Mouse (Mus musculus) CD4-positive, CD25-positive, alpha-beta regulatory T cell, adult 2 months (primary cell): ENCODE results near the gene Taco1.

Experiments used
- DNase-seq: peaks from one replicate; pipeline ENCODE4 v3.0.0-alpha.2; 2012; ENCODE audit warnings: low read depth, low spot score

The Taco1 gene

DNA sequence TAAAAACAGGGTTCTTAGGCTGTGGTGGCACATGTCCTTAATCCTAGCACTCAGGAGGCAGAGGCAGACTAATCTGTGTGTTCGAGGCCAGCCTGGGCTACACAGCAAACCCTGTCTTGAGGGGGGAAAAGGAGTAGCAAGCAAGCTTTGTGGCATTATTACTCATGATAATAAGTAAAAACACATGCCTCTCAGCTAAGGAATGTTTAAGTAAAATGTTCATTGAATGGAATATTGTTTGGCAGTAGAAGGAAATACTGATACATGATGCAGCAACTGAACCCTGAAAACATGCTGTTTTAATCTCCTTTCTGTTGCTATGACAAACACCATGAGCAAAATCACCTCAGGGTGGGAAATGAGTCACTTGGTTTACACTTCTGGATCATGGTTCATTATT is 4.5 kb upstream of the Taco1 start:
- DNase-seq: no peak

DNA sequence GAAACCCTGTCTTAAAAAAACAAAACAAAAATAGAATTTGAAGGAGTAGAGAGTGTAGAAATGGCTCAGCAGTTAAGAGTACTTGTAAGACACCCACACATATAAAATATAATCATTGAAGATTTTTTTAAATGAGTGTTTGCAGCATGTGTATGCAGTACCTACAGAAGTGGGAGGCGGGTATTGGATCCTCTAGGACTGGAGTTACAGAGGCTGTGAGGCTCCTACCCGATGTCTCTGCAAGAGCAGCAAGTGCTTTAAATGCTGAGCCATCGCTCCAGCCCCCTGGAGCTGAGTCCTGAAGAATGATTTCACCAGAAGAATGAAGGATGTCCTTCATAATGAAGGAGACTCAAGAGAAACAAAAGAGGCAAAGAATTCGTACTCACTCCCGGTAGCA is 2.1 kb upstream of the Taco1 start:
- no peak for DNase-seq

- DNase-seq: peak; percentile 14
These were observed 563 bp upstream of the Taco1 start for GRCm38 (mm10) chr11:106065073-106065922.

- DNase-seq: peak; percentile 92
These were observed 755 bp downstream of the Taco1 start for GRCm38 (mm10) chr11:106066616-106067015.

GRCm38 (mm10) chr11:106073774-106074173 is 7.9 kb downstream of the Taco1 start:
- no peak for DNase-seq

DNA sequence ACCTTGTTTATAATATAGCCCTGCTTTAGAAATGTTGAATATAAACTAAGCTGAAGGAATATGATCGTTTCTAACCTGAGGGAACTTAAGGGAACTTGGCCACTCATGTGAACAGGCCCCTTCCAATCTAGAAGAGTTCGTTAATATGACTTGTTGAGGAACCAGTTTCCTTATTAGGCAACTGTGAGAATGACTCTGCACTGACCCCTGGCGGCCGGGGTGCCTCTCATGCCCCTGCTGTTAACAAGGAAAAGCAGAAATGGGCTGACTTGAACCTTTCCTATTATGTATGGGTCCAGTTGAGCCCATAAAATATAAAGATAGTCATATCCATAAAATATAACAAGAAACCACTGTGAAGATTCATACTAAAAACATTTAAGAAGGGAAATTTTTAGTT is 10.5 kb downstream of the Taco1 start:
- DNase-seq: peak; percentile 92

DNA sequence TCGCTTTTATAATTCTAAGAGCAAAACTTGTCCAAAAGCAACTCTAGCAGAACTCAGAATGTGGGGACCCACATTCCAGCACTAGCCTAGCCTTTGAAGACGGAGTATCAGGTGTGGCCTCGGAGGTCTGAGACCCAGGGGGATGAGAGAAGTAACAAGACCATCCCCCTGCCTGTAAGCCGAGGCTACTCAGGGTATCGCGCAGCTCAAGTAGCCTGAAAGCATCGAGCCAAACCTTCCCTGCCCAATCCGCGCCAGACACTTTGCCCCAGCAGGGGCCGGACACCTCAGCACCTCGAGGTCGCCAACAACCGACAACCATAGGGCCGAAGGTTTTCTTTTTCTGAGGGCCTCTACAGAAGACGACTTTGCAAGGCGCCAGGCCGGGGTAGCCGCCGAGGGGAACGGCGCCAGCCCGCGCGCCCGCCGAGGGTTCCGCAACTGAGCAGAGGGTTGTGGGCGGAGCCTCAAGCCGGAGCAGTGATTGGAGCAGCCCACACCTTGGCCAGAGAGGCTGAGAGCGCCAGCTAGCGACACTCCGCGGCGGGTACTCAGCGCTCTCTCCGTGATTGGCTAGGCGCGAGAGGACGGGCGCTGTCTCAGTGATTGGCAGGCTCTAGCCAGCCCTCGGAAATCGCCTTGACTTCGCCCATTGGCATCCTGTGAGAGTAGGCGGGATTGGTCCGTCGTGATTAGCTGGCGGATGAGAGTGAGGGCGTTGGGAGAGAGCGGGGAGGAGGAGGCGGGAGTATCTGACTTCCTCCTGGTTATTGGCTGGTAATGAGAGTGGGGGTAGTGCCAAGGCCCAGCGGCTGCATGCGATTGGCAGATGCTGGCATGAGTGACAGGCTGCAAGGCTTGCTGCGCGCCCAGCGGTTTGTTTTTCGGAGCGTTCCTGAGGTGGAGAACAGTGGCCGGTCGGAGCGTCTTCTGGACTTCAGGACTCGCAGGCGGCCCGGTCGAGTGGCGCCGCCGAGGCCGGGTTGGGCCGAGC is 18.1 kb downstream of the Taco1 start, which contains the start of gene Map3k3:
TSS of gene Map3k3 (plus strand) at position 906 of the 994 bp plus-strand sequence.
- DNase-seq: peak; percentile 99

- DNase-seq: peak; percentile 82
These were observed 19.2 kb downstream of the Taco1 start for GRCm38 (mm10) chr11:106084911-106085561.

DNA sequence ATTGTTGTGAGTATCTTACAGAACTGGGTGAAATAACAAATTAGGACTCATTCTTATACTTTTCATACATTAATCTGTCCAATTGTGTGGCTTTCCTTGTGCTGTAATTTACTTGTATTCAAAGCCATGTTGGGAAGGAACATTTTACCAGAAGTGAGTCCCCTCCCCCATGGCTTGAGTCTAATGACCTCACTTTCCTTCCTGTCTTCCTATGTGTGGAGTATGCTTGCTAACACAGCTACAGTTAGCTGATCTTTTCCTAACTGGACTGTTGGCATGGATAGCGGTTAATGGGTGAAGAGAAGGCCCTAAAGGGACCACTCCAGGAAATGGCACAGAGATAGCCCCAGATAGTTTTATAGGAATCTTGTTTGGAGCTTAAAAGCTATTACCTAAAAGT is 32.4 kb downstream of the Taco1 start:
- DNase-seq: peak; percentile 35

DNA sequence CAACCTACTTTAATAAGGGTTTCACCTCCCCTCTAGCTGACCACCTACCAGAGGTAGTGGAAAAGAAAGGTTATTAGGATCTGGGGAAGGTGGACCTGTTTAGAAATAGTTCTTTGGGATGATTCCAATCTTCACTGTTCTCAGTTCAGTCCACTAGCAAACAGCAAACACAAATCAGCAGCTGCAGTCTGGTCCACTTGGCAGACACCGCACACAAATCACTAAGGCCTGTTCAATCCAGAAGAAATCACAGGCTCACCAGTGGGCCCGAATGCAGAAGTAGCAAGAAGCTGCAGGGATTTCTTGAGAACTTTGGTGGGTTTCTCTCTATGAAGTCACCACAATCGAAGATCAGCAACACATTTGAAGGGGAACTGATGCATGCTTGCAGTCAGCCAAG is 37.0 kb downstream of the Taco1 start:
- no peak for DNase-seq

DNA sequence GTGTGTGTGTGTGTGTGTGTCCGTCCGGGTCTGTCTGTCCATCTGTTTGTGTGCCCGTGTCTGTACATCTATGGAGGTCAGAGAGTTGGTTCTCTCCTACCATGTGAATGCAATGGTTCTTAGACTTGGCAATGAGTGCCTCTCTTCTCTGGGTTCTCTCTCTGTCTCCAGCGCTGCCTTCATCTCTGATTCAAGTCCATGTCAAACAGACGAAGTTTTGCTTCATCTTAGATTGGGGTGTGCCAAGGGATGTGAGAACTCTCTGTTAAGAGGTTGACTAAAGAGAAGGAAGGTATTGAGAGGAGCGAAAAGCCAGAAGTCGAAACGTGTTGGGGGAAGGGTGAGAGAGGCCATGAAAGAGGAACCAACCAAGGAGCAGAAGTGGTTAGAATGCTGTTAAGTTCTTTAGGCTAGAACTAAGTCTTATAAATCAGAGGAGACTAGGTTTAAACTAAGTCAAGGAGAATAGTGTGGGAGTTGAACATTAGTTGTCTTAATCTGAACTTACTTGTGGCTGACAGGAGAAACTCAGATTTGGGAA is 40.3 kb downstream of the Taco1 start:
- no peak for DNase-seq

GRCm38 (mm10) chr11:106111688-106112087 is 45.8 kb downstream of the Taco1 start:
- no peak for DNase-seq

- peak; percentile 36 for DNase-seq
These were observed 56.4 kb downstream of the Taco1 start for GRCm38 (mm10) chr11:106122221-106122620.

GRCm38 (mm10) chr11:106122736-106123135 is 56.9 kb downstream of the Taco1 start:
- peak; percentile 50 for DNase-seq
